Mouse (Mus musculus) midbrain, postnatal 0 days (tissue): ENCODE measurements around the gene Bax. TPM values are rescaled to one million over a fixed set of nuclear protein-coding genes. Genes with fewer than 3 reads are reported as not detected.

Experiments used
- ATAC-seq: fragments of 200-750 bp; cut with Nextera tagmentation; 2 replicates; pipeline ENCODE4 v1.8.0; 2017; ENCODE audit warnings: moderate number of reproducible peaks, mild to moderate bottlenecking, moderate TSS enrichment, moderate library complexity; ENCODE audit not compliant: low FRiP score
- DNase-seq: peaks from one replicate; pipeline ENCODE4 v3.0.0-alpha.2; 2015; ENCODE audit warnings: low spot score
- H3K27ac ChIP-seq: fragments of 300-500 bp; sonication (generic); 2 replicates; pipeline ENCODE4 v1.5.1; 2014; ENCODE audit warnings: low read depth, mild to moderate bottlenecking, low read length, mixed read lengths
- H3K27me3 ChIP-seq: fragments of 300-500 bp; sonication (generic); 2 replicates; pipeline ENCODE4 v1.6.1; 2014; ENCODE audit warnings: low read length, control low read depth, mixed read lengths; ENCODE audit not compliant: insufficient read depth
- H3K36me3 ChIP-seq: fragments of 300-500 bp; sonication (generic); 2 replicates; pipeline ENCODE4 v1.6.1; 2014; ENCODE audit warnings: low read length, control low read depth, mixed read lengths; ENCODE audit not compliant: insufficient read depth
- H3K4me1 ChIP-seq: fragments of 300-500 bp; sonication (generic); 2 replicates; pipeline ENCODE4 v1.6.1; 2014; ENCODE audit warnings: mild to moderate bottlenecking, control low read depth, antibody characterized with exemption, low read length, mixed read lengths; ENCODE audit not compliant: insufficient read depth
- H3K4me2 ChIP-seq: fragments of 300-500 bp; sonication (generic); 2 replicates; pipeline ENCODE4 v1.6.1; 2014; ENCODE audit warnings: low read depth, mild to moderate bottlenecking, low read length, mixed read lengths; ENCODE audit not compliant: poor library complexity, severe bottlenecking
- H3K4me3 ChIP-seq: fragments of 300-500 bp; sonication (generic); 2 replicates; pipeline ENCODE4 v1.5.1; 2014; ENCODE audit warnings: low read depth, mild to moderate bottlenecking, low read length, moderate library complexity
- H3K9ac ChIP-seq: fragments of 300-500 bp; sonication (generic); replicated peaks from 2 replicates; pipeline ENCODE4 v1.6.1; 2014; ENCODE audit warnings: mild to moderate bottlenecking, low read length, moderate library complexity, mixed read lengths; ENCODE audit not compliant: poor library complexity, severe bottlenecking
- H3K9me3 ChIP-seq: fragments of 300-500 bp; sonication (generic); 2 replicates; pipeline ENCODE4 v1.6.1; 2016; ENCODE audit warnings: low read length, control low read depth
- CTCF ChIP-seq: IDR thresholded peaks from 2 replicates; pipeline ENCODE4 v1.5.1; 2016; ENCODE audit warnings: antibody characterized with exemption, mild to moderate bottlenecking
- WGBS: fragments of 180-500 bp; shearing (Covaris S2); extraction: QIAGEN DNeasy Blood & Tissue Kit; methylation state at CpG from one replicate; pipeline ENCODE4 v1.1.7; 2014; 5-methylcytosine and 5-hydroxymethylcytosine counted together
- polyA plus RNA-seq: library from polyadenylated mRNA; unstranded; fragments of >200 nt; fragmentation: Nextera tagmentation; extraction: Ambion mirVana; gene quantifications from 2 replicates; pipeline ENCODE4 v1.2.1, GENCODE M21; 2015
- total RNA-seq: library from RNA; depleted of rRNA; stranded (reverse); fragments of >200 nt; gene quantifications from 2 replicates; pipeline ENCODE4 v1.2.3, GENCODE M21; 2014; rRNA removed

Bax gene
- total RNA-seq (119 and 144 TPM in 2 replicates), polyA plus RNA-seq (254 and 258 TPM in 2 replicates)

DNA sequence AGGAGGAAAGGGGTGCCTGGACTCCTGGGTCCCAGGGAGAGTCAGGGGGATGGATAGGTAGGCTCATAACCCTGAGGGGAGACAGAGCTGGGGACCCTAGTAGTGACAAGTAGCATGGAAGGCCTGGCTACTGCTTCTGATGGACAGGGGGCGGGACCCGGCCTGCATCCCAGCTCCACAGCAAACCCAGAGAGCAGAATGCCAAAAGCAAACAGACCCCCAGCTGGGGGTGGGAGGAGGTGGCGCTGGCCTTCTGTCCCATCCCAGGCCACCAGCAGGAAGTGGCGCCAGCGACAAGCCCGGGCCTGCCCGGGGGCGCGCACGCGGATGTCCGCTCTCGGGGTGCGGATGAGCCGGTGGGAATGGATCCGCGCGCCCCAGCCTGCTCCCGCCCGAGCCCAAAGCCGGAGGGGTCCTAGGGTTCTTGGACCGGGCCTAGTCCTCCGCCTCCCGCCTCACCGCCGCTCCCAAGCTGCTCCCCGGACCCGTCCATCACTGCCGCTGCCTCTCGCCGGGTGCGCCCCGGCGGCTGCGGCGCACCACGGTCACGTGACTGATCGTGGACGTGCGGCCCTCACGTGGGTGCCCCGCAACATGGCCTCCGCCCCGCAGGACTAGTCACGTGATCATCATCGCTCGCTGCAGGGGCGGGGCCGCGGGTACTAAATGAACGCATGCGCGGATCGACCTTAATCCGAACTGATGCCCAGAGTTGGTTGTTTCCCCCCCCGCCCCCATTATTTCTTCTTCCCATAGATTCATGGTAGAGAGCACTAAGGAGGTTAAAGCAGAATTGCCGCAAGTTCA is at the start of gene Bax:
Bax (minus strand) TSS at position 616 of the 807 bp plus-strand sequence.
- Histone ChIP-seq H3K9me3 (no peaks in the 10 kb centered on the region), H3K4me1 (peaks cover 5% of the 10 kb centered on the region; the same call in 1 of the 2 replicates), H3K4me3 (peak within 1 kb of the TSS; percentile 79), H3K36me3 (peaks cover 18% of the 10 kb centered on the region), H3K27me3 (no peaks in the 10 kb centered on the region), H3K4me2 (peak within 1 kb of the TSS; percentile 95), H3K9ac (peak within 1 kb of the TSS; percentile 86), H3K27ac (peak within 1 kb of the TSS; percentile 71)
- DNase-seq: peak; percentile 98
- peak; percentile 33 for TF ChIP-seq CTCF
- WGBS: under 1% methylated on average over 54 of the region's 58 CpGs
- ATAC-seq: peak; percentile 87

DNA sequence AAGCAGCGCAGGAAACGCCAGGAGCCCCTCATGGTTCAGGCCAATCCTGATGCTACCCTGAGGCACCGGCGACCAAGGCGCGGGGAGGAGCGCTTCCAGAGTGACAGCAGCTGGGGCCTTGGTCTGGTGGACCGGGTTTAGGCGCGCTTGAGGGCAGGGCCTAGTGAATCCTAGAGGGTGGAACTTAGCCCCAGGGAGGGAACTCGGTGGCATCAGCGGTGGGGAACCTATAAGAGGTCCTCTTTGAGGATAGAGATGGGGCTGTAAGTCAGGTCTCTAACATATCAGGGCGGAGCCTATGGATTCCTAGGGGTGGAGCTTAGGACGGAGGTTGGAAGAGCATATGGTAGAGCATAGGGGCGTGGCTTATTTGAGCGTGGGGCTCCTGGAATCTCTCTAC is 48.7 kb upstream of the Bax start:
- TF ChIP-seq CTCF: no peak
- no peaks in the 10 kb centered on the region for H3K36me3 ChIP-seq
- WGBS: 31% methylated on average over 16 of the region's 16 CpGs

GRCm38 (mm10) chr7:45514411-45514810 is 47.7 kb upstream of the Bax start:
- WGBS: 87% methylated on average over 7 of the region's 7 CpGs
- Histone ChIP-seq H3K9me3 (no peaks in the 10 kb centered on the region), H3K9ac (no peak overlapping the region), H3K4me2 (no peak overlapping the region), H3K4me1 (0 out of 2 replicates have a peak, but pooled peaks cover 3% of the 10 kb centered on the region), H3K27me3 (no peaks in the 10 kb centered on the region), H3K27ac (no peak overlapping the region), H3K36me3 (no peaks in the 10 kb centered on the region), H3K4me3 (no peak overlapping the region)
- ATAC-seq (no peak), DNase-seq (no peak)
- no peak for TF ChIP-seq CTCF

More for the DNA sequence above, 48.7 kb upstream of the Bax start:
- H3K4me1 ChIP-seq: no peaks in the 10 kb centered on the region
- no peak overlapping the region for H3K27ac ChIP-seq
- H3K4me3 ChIP-seq: no peak overlapping the region
- no peak for DNase-seq
- no peaks in the 10 kb centered on the region for H3K27me3 ChIP-seq
- H3K4me2 ChIP-seq: 0 out of 2 replicates have a peak overlapping the region, but pooled peaks have one; percentile 2
- H3K9ac ChIP-seq: no peak overlapping the region
- no peak for ATAC-seq
- no peaks in the 10 kb centered on the region for H3K9me3 ChIP-seq

- H3K4me3 ChIP-seq: peak within 1 kb of the TSS; percentile 53
- WGBS: under 1% methylated on average over 44 of the region's 44 CpGs
- peak; percentile 95 for DNase-seq
- H3K9me3 ChIP-seq: no peaks in the 10 kb centered on the region
- no peak for TF ChIP-seq CTCF
- peak within 1 kb of the TSS; percentile 98 for H3K4me2 ChIP-seq
- ATAC-seq: peak; percentile 90
- peaks cover 5% of the 10 kb centered on the region; the same call in 1 of the 2 replicates for H3K36me3 ChIP-seq
- peak within 1 kb of the TSS; percentile 79 for H3K27ac ChIP-seq
- peaks cover 8% of the 10 kb centered on the region; the same call in 1 of the 2 replicates for H3K4me1 ChIP-seq
- H3K9ac ChIP-seq: peak within 1 kb of the TSS; percentile 69
- no peaks in the 10 kb centered on the region for H3K27me3 ChIP-seq
Observed at GRCm38 (mm10) chr7:45509912-45510787, 43.5 kb upstream of the Bax start, which contains the start of gene Nucb1. TSS of gene Nucb1 (minus strand) at chr7:45510406.

GRCm38 (mm10) chr7:45509181-45509882 is 42.6 kb upstream of the Bax start:
- no peaks in the 10 kb centered on the region for H3K27me3 ChIP-seq
- peak overlapping the region; percentile 69 for H3K9ac ChIP-seq
- H3K4me2 ChIP-seq: peak overlapping the region; percentile 98
- TF ChIP-seq CTCF: no peak
- no peaks in the 10 kb centered on the region for H3K9me3 ChIP-seq
- peaks cover 5% of the 10 kb centered on the region; the same call in 1 of the 2 replicates for H3K36me3 ChIP-seq
- no peak for DNase-seq
- H3K4me1 ChIP-seq: peaks cover 8% of the 10 kb centered on the region; the same call in 1 of the 2 replicates
- H3K27ac ChIP-seq: peak overlapping the region; percentile 79
- peak overlapping the region; percentile 53 for H3K4me3 ChIP-seq
- WGBS: 42% methylated on average over 19 of the region's 19 CpGs
- ATAC-seq: no peak; the same call in 1 of the 2 replicates
